Mouse (Mus musculus) lung, postnatal 0 days (tissue): Measurements from ENCODE around the gene Krt5. TPM values are rescaled to one million over a fixed set of nuclear protein-coding genes. Genes with fewer than 3 reads are reported as not detected.

ENCODE experiments used
- ATAC-seq: fragments of 200-750 bp; cut with Nextera tagmentation; 2 replicates; pipeline ENCODE4 v1.8.0; 2017; ENCODE audit warnings: moderate library complexity
- DNase-seq: peaks from one replicate; pipeline ENCODE4 v3.0.0-alpha.2; 2016; ENCODE audit warnings: low spot score
- H3K27ac ChIP-seq: fragments of 300-500 bp; sonication (generic); 2 replicates; pipeline ENCODE4 v1.5.1; 2014; ENCODE audit warnings: antibody characterized with exemption, mild to moderate bottlenecking, low read length, mixed read lengths
- H3K27me3 ChIP-seq: fragments of 300-500 bp; sonication (generic); replicated peaks from 2 replicates; pipeline ENCODE4 v1.6.1; 2014; ENCODE audit warnings: low read length, mixed read lengths; ENCODE audit not compliant: insufficient read depth
- H3K36me3 ChIP-seq: fragments of 300-500 bp; sonication (generic); 2 replicates; pipeline ENCODE4 v1.6.1; 2014; ENCODE audit warnings: low read length, mixed read lengths; ENCODE audit not compliant: insufficient read depth
- H3K4me1 ChIP-seq: fragments of 300-500 bp; sonication (generic); 2 replicates; pipeline ENCODE4 v1.6.1; 2014; ENCODE audit warnings: antibody characterized with exemption, low read depth, low read length, mixed read lengths; ENCODE audit not compliant: insufficient read depth
- H3K4me2 ChIP-seq: fragments of 300-500 bp; sonication (generic); replicated peaks from 2 replicates; pipeline ENCODE4 v1.6.1; 2014; ENCODE audit warnings: low read depth, mild to moderate bottlenecking, low read length, moderate library complexity, mixed read lengths
- H3K4me3 ChIP-seq: fragments of 300-500 bp; sonication (generic); 2 replicates; pipeline ENCODE4 v1.5.1; 2014; ENCODE audit warnings: low read depth, low read length
- H3K9ac ChIP-seq: fragments of 300-500 bp; sonication (generic); replicated peaks from 2 replicates; pipeline ENCODE4 v1.6.1; 2014; ENCODE audit warnings: low read depth, mild to moderate bottlenecking
- H3K9me3 ChIP-seq: fragments of 300-500 bp; sonication (generic); 2 replicates; pipeline ENCODE4 v1.6.1; 2016; ENCODE audit warnings: low read length, mixed read lengths
- CTCF ChIP-seq: IDR thresholded peaks from 2 replicates; pipeline ENCODE4 v1.5.1; 2016; ENCODE audit warnings: antibody characterized with exemption, mild to moderate bottlenecking
- EP300 ChIP-seq: IDR thresholded peaks from 2 replicates; pipeline ENCODE4 v1.6.1; 2016; ENCODE audit warnings: antibody characterized with exemption, mild to moderate bottlenecking, control low read depth
- WGBS: fragments of 180-500 bp; shearing (Covaris S2); extraction: QIAGEN DNeasy Blood & Tissue Kit; methylation state at CpG from one replicate; pipeline ENCODE4 v1.1.7; 2014; 5-methylcytosine and 5-hydroxymethylcytosine counted together
- polyA plus RNA-seq: library from polyadenylated mRNA; unstranded; fragments of >200 nt; fragmentation: Nextera tagmentation; extraction: Ambion mirVana; gene quantifications from 2 replicates; pipeline ENCODE4 v1.2.1, GENCODE M21; 2015

The Krt5 gene
- 0.12 TPM in 1 of 2 replicates, not detected in the other for polyA plus RNA-seq

DNA sequence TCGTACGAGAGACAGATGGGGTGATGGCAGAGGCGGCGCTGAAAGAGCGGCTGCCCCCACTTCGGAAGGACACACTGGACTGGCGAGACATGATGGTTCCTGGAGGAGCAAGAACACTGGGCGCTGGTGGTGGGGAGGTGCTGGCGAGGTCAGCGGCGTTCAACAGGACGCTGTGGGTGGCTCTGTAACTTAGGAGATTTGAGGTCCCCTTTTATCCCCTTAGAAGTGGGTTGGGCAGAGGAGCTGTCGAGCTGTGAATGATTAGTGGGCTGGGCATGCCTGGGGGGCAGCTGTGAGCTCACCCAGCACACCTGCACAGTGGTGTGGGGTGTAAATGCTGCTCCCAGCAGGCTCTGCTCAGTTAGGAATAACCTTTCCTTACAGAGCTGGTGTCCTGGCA lies at the start of gene Krt5:
Gene Krt5, minus strand, starts transcription at position 179 of the 400 bp plus-strand sequence.
- WGBS, result 32% methylated on average over 13 of the region's 13 CpGs
- Histone ChIP-seq H3K27me3 (no peaks in the 10 kb centered on the region), H3K4me3 (no peak within 1 kb of the TSS), H3K9me3 (no peaks in the 10 kb centered on the region), H3K36me3 (no peaks in the 10 kb centered on the region), H3K4me1 (no peaks in the 10 kb centered on the region), H3K4me2 (no peak within 1 kb of the TSS), H3K9ac (no peak within 1 kb of the TSS), H3K27ac (no peak within 1 kb of the TSS)
- DNase-seq (no peak), ATAC-seq (no peak)
- TF ChIP-seq CTCF, result no peak
- no peak for TF ChIP-seq EP300

DNA sequence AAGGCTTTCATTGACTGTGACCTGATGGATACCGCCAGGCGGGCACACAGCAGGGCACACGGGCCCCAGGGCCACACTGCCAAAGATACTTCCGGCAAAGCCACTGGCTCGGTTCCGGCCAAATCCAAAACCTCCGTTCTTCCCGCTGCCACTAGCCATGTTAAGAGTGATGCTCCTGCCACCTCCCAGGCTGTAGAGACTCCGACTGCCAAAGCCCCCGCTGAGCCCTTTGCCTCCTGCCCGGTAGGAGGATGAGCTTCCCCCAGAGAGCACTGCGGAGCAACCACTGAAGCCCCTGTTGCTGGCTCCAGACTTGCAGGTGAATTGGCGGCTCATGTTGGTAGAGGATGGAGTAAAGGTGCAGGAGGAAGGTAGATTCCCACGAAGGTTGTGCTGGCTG lies 30.0 kb upstream of the Krt5 start, which contains the start of gene Krt71:
Gene Krt71, minus strand, starts transcription at position 399 of the 400 bp plus-strand sequence.
- TF ChIP-seq CTCF, result no peak
- no peak for TF ChIP-seq EP300
- ATAC-seq (no peak), DNase-seq (no peak)
- H3K4me3 ChIP-seq, result no peak within 1 kb of the TSS
- no peak within 1 kb of the TSS for H3K4me2 ChIP-seq
- no peaks in the 10 kb centered on the region for H3K9me3 ChIP-seq
- 57% methylated on average over 14 of the region's 14 CpGs for WGBS
- H3K27ac ChIP-seq, result no peak within 1 kb of the TSS
- H3K4me1 ChIP-seq, result no peaks in the 10 kb centered on the region
- no peaks in the 10 kb centered on the region for H3K27me3 ChIP-seq
- no peaks in the 10 kb centered on the region for H3K36me3 ChIP-seq
- H3K9ac ChIP-seq, result no peak within 1 kb of the TSS

GRCm38 (mm10) chr15:101737786-101738185 lies 25.1 kb upstream of the Krt5 start:
- WGBS, result 50% methylated on average over 7 of the region's 7 CpGs

DNA sequence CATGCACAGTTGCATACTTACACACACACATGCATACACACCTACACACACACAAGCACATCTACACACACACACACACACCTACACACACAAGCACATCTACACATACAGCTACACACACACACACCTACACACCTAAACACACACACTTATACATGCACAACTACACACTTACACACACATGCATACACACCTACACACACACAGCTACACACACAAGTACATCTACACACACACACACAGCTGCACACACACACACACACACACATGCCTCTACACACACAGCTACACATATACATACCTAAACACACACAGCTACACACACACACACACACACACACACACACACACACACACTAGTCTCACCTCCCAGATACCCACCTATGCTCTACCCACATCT lies 18.0 kb upstream of the Krt5 start:
- no peaks in the 10 kb centered on the region for H3K4me1 ChIP-seq
- no peak overlapping the region for H3K27ac ChIP-seq
- no peak overlapping the region for H3K4me2 ChIP-seq
- TF ChIP-seq CTCF, result no peak
- TF ChIP-seq EP300, result no peak
- H3K9ac ChIP-seq, result no peak overlapping the region
- H3K36me3 ChIP-seq, result no peaks in the 10 kb centered on the region
- no peaks in the 10 kb centered on the region for H3K27me3 ChIP-seq
- DNase-seq, result no peak
- no peaks in the 10 kb centered on the region for H3K9me3 ChIP-seq
- H3K4me3 ChIP-seq, result no peak overlapping the region
- no peak for ATAC-seq

More at GRCm38 (mm10) chr15:101737786-101738185, 25.1 kb upstream of the Krt5 start:
- Histone ChIP-seq H3K9ac (no peak overlapping the region), H3K27ac (no peak overlapping the region), H3K9me3 (no peaks in the 10 kb centered on the region), H3K27me3 (no peaks in the 10 kb centered on the region), H3K4me1 (no peaks in the 10 kb centered on the region), H3K4me2 (no peak overlapping the region), H3K36me3 (no peaks in the 10 kb centered on the region), H3K4me3 (no peak overlapping the region)
- DNase-seq (no peak), ATAC-seq (no peak)
- TF ChIP-seq EP300 (no peak), CTCF (no peak)

DNA sequence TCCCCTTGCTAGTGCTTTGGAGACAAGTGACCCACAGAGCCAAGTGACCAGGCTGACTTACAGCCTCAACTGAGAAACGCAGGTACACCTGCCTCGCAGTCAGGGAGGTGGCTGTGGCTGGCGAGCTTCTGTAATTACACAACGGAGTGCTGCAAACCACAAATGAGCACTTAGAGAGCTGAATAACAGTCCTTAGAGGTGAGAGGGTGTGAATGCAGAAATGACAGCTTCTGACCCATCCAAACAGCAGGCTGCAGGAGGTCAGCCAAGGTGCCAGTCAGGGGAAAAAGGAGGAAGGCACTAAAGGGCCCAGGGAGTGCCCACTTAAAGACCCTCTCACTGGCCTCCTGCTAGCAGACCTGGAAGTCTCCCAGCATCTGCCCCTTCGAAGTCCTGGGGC lies 12.0 kb upstream of the Krt5 start:
- Histone ChIP-seq H3K4me2 (no peak overlapping the region), H3K36me3 (no peaks in the 10 kb centered on the region), H3K9me3 (no peaks in the 10 kb centered on the region), H3K27ac (no peak overlapping the region), H3K27me3 (no peaks in the 10 kb centered on the region), H3K9ac (no peak overlapping the region), H3K4me1 (no peaks in the 10 kb centered on the region), H3K4me3 (no peak overlapping the region)
- WGBS, result 32% methylated on average over 5 of the region's 5 CpGs
- no peak for TF ChIP-seq CTCF
- no peak for TF ChIP-seq EP300
- ATAC-seq (no peak), DNase-seq (no peak)

- no peak for DNase-seq
- 61% methylated on average over 3 of the region's 3 CpGs for WGBS
- no peak overlapping the region for H3K4me2 ChIP-seq
- H3K27me3 ChIP-seq, result no peaks in the 10 kb centered on the region
- no peaks in the 10 kb centered on the region for H3K9me3 ChIP-seq
- H3K36me3 ChIP-seq, result no peaks in the 10 kb centered on the region
- H3K9ac ChIP-seq, result no peak overlapping the region
- H3K27ac ChIP-seq, result no peak overlapping the region
- ATAC-seq, result no peak
- H3K4me1 ChIP-seq, result no peaks in the 10 kb centered on the region
- H3K4me3 ChIP-seq, result no peak overlapping the region
- TF ChIP-seq CTCF, result no peak
- TF ChIP-seq EP300, result no peak
Measured at GRCm38 (mm10) chr15:101715831-101716230, 3.1 kb upstream of the Krt5 start.

GRCm38 (mm10) chr15:101714356-101714755 lies 1.7 kb upstream of the Krt5 start:
- Histone ChIP-seq H3K4me2 (no peak overlapping the region), H3K27me3 (no peaks in the 10 kb centered on the region), H3K9ac (no peak overlapping the region), H3K27ac (no peak overlapping the region), H3K4me1 (no peaks in the 10 kb centered on the region), H3K4me3 (no peak overlapping the region), H3K36me3 (no peaks in the 10 kb centered on the region), H3K9me3 (no peaks in the 10 kb centered on the region)
- TF ChIP-seq CTCF (no peak), EP300 (no peak)
- DNase-seq, result no peak
- WGBS, result 45% methylated on average over 5 of the region's 5 CpGs
- no peak for ATAC-seq
